Mouse (Mus musculus): ENCODE results near the gene Ms4a4a. TPM values are rescaled to one million over a fixed set of nuclear protein-coding genes. Genes with fewer than 3 reads are reported as not detected.

Ms4a4a gene
- polyA plus RNA-seq, 1 experiment from 2014 or later = 1.1 TPM

Other genes with a start within 250 kb of the Ms4a4a start
- gene 1700017D01Rik, start 244.6 kb upstream of the Ms4a4a start, polyA plus RNA-seq (2014; fragmentation: Nextera tagmentation; extraction: Ambion mirVana) = not detected in 2 replicates
- not detected in 2 replicates for gene 1700025F22Rik, start 210.2 kb upstream of the Ms4a4a start, polyA plus RNA-seq (2014; fragmentation: Nextera tagmentation; extraction: Ambion mirVana)
- not detected in 2 replicates for gene Ms4a13, start 178.8 kb upstream of the Ms4a4a start, polyA plus RNA-seq (2014; fragmentation: Nextera tagmentation; extraction: Ambion mirVana)
- gene Ms4a12, start 143.1 kb upstream of the Ms4a4a start, polyA plus RNA-seq (2014; fragmentation: Nextera tagmentation; extraction: Ambion mirVana) = not detected in 2 replicates
- gene Ms4a1, start 109.3 kb upstream of the Ms4a4a start, polyA plus RNA-seq (2014; fragmentation: Nextera tagmentation; extraction: Ambion mirVana) = not detected in 2 replicates
- not detected in 2 replicates for gene Ms4a5, start 91.7 kb upstream of the Ms4a4a start, polyA plus RNA-seq (2014; fragmentation: Nextera tagmentation; extraction: Ambion mirVana)
- 0.04 TPM in 1 of 2 replicates, not detected in the other for gene Ms4a14, start 61.1 kb upstream of the Ms4a4a start, polyA plus RNA-seq (2014; fragmentation: Nextera tagmentation; extraction: Ambion mirVana)
- 1.7 and 2.1 TPM in 2 replicates for gene Ms4a7, start 39.4 kb upstream of the Ms4a4a start, polyA plus RNA-seq (2014; fragmentation: Nextera tagmentation; extraction: Ambion mirVana)
- not detected in 2 replicates for gene Ms4a4c, start 29.2 kb downstream of the Ms4a4a start, polyA plus RNA-seq (2014; fragmentation: Nextera tagmentation; extraction: Ambion mirVana)
- not detected in 2 replicates for gene Ms4a4b, start 68.0 kb downstream of the Ms4a4a start, polyA plus RNA-seq (2014; fragmentation: Nextera tagmentation; extraction: Ambion mirVana)
- 1.1 and 1.5 TPM in 2 replicates for gene Ms4a6c, start 93.8 kb downstream of the Ms4a4a start, polyA plus RNA-seq (2014; fragmentation: Nextera tagmentation; extraction: Ambion mirVana)
- not detected in 2 replicates for gene Gm8369, start 110.4 kb downstream of the Ms4a4a start, polyA plus RNA-seq (2014; fragmentation: Nextera tagmentation; extraction: Ambion mirVana)
- gene Ms4a6b, start 141.0 kb downstream of the Ms4a4a start, polyA plus RNA-seq (2014; fragmentation: Nextera tagmentation; extraction: Ambion mirVana) = 2.4 and 2.7 TPM in 2 replicates
- 0.49 and 0.91 TPM in 2 replicates for gene Ms4a4d, start 161.3 kb downstream of the Ms4a4a start, polyA plus RNA-seq (2014; fragmentation: Nextera tagmentation; extraction: Ambion mirVana)
- 2.5 and 2.7 TPM in 2 replicates for gene Ms4a6d, start 229.3 kb downstream of the Ms4a4a start, polyA plus RNA-seq (2014; fragmentation: Nextera tagmentation; extraction: Ambion mirVana)
- gene Ms4a2, start 248.2 kb downstream of the Ms4a4a start, polyA plus RNA-seq (2014; fragmentation: Nextera tagmentation; extraction: Ambion mirVana) = 0.17 and 0.22 TPM in 2 replicates